Mouse (Mus musculus) ES-Bruce4 (cell line): Measurements from ENCODE around the gene Stim1. TPM values are rescaled to one million over a fixed set of nuclear protein-coding genes. Genes with fewer than 3 reads are reported as not detected.

Experiments
- H3K27ac ChIP-seq: 2 replicates; pipeline ENCODE4 v1.5.1; 2012; ENCODE audit warnings: low read length, inconsistent platforms; ENCODE audit not compliant: insufficient read depth
- H3K27me3 ChIP-seq: 2 replicates; pipeline ENCODE4 v1.6.1; 2012; ENCODE audit warnings: mild to moderate bottlenecking, low read length, inconsistent platforms; ENCODE audit not compliant: control insufficient read depth, poor library complexity, insufficient read depth, severe bottlenecking
- H3K36me3 ChIP-seq: 2 replicates; pipeline ENCODE4 v1.6.1; 2012; ENCODE audit warnings: inconsistent platforms, mild to moderate bottlenecking, low read length, moderate library complexity; ENCODE audit not compliant: control insufficient read depth, poor library complexity, insufficient read depth, severe bottlenecking
- H3K4me1 ChIP-seq: one replicate; pipeline ENCODE4 v1.8.1; 2011; ENCODE audit warnings: low read length; ENCODE audit not compliant: control insufficient read depth, insufficient read depth
- H3K4me3 ChIP-seq: 2 replicates; pipeline ENCODE4 v1.5.1; 2011; ENCODE audit warnings: low read depth, mild to moderate bottlenecking, low read length
- H3K9ac ChIP-seq: 2 replicates; pipeline ENCODE4 v1.6.1; 2012; ENCODE audit warnings: low read depth, mild to moderate bottlenecking, inconsistent platforms; ENCODE audit not compliant: poor library complexity, severe bottlenecking
- H3K9me3 ChIP-seq: replicated peaks from 2 replicates; pipeline ENCODE4 v1.6.1; 2012; ENCODE audit warnings: mild to moderate bottlenecking, low read length, inconsistent platforms; ENCODE audit not compliant: control insufficient read depth, poor library complexity, insufficient read depth, severe bottlenecking
- CTCF ChIP-seq: IDR thresholded peaks from one replicate; pipeline ENCODE4 v1.8.1; 2011; ENCODE audit warnings: low read depth, low read length
- EP300 ChIP-seq: IDR thresholded peaks from 2 replicates; pipeline ENCODE4 v1.6.1; 2011; ENCODE audit warnings: low read depth, low read length; ENCODE audit not compliant: insufficient read depth
- POLR2A ChIP-seq: IDR thresholded peaks from one replicate; pipeline ENCODE4 v1.8.1; 2011; ENCODE audit warnings: low read length; ENCODE audit not compliant: insufficient read depth
- polyA plus RNA-seq: library from polyadenylated mRNA; stranded (reverse); fragments of >200 nt; gene quantifications from 2 replicates; pipeline ENCODE4 v1.2.4, GENCODE M21; 2011; ENCODE audit warnings: low read depth; ENCODE audit not compliant: missing spikeins, insufficient read depth, insufficient read length

The Stim1 gene
- polyA plus RNA-seq, 1 experiment: 26.0 TPM

GRCm38 (mm10) chr7:102345893-102346292 is 78.3 kb downstream of the Stim1 start:
- Histone ChIP-seq H3K27ac (no peak overlapping the region), H3K4me3 (no peak overlapping the region), H3K27me3 (no peaks in the 10 kb centered on the region), H3K9me3 (no peaks in the 10 kb centered on the region), H3K9ac (no peak overlapping the region), H3K4me1 (no peaks in the 10 kb centered on the region), H3K36me3 (no peaks in the 10 kb centered on the region)
- TF ChIP-seq EP300: no peak
- no peak for TF ChIP-seq CTCF
- no peak for TF ChIP-seq POLR2A

- H3K36me3 ChIP-seq: no peaks in the 10 kb centered on the region
- H3K27ac ChIP-seq: no peak overlapping the region
- TF ChIP-seq EP300 (no peak), CTCF (no peak)
- no peak overlapping the region for H3K9ac ChIP-seq
- no peak overlapping the region for H3K4me3 ChIP-seq
- H3K9me3 ChIP-seq: no peaks in the 10 kb centered on the region
- no peaks in the 10 kb centered on the region for H3K27me3 ChIP-seq
- no peaks in the 10 kb centered on the region for H3K4me1 ChIP-seq
These were observed 79.7 kb downstream of the Stim1 start for GRCm38 (mm10) chr7:102347327-102347726.

DNA sequence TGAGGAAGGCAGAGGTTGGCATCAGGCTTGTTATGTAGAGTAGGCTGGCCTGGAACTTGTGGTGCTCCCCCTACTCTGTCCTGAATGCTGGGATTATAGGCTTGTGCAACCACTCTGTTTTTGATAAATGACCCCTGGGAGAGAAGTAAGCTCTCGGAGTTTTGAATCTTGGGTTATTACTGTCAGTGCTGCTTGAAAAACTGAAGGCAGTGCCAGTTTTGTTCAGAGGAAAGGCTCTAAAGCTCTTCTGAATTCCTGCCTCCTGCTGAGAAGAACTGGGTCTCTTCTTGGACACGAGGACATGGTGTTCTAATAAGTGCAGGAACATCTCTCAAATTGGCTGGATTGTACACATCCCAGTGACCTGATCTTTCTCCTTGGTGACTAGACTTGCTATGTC is 81.1 kb downstream of the Stim1 start:
- H3K9ac ChIP-seq: no peak overlapping the region
- no peak overlapping the region for H3K27ac ChIP-seq
- H3K9me3 ChIP-seq: no peaks in the 10 kb centered on the region
- no peak overlapping the region for H3K4me3 ChIP-seq
- H3K27me3 ChIP-seq: no peaks in the 10 kb centered on the region
- H3K36me3 ChIP-seq: no peaks in the 10 kb centered on the region
- no peaks in the 10 kb centered on the region for H3K4me1 ChIP-seq
- TF ChIP-seq CTCF (no peak), EP300 (no peak), POLR2A (no peak)

DNA sequence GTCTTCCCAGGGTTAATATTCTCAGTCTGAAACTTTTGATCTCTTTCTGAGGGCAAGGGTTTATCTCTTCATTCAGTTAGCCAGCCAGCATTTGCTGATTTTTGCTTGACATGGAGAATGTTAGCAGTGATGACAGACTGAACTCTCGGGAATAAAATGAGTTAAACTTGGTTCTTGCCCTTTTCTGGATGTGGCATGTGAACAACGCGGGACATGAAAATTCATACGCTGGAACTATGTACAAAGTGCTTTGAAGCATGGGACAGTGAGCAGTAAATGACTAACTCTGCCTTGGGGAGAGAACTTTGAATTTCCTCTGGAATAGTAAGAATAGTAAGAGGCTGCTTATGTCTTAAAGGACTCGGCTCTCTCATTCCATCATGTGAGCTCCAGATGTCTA is 81.6 kb downstream of the Stim1 start:
- no peak overlapping the region for H3K27ac ChIP-seq
- TF ChIP-seq CTCF: no peak
- no peak for TF ChIP-seq EP300
- TF ChIP-seq POLR2A: no peak

GRCm38 (mm10) chr7:102353420-102353819 is 85.8 kb downstream of the Stim1 start:
- H3K4me3 ChIP-seq: no peak overlapping the region
- no peaks in the 10 kb centered on the region for H3K36me3 ChIP-seq
- H3K9ac ChIP-seq: no peak overlapping the region
- no peaks in the 10 kb centered on the region for H3K9me3 ChIP-seq
- TF ChIP-seq EP300 (no peak), POLR2A (no peak), CTCF (no peak)
- no peaks in the 10 kb centered on the region for H3K27me3 ChIP-seq
- no peaks in the 10 kb centered on the region for H3K4me1 ChIP-seq
- no peak overlapping the region for H3K27ac ChIP-seq

More for the DNA sequence above, 81.6 kb downstream of the Stim1 start:
- H3K4me1 ChIP-seq: no peaks in the 10 kb centered on the region
- H3K9ac ChIP-seq: no peak overlapping the region
- H3K36me3 ChIP-seq: no peaks in the 10 kb centered on the region
- no peaks in the 10 kb centered on the region for H3K27me3 ChIP-seq
- H3K9me3 ChIP-seq: no peaks in the 10 kb centered on the region
- H3K4me3 ChIP-seq: no peak overlapping the region

- no peaks in the 10 kb centered on the region for H3K36me3 ChIP-seq
- no peaks in the 10 kb centered on the region for H3K9me3 ChIP-seq
- no peak overlapping the region for H3K27ac ChIP-seq
- no peaks in the 10 kb centered on the region for H3K27me3 ChIP-seq
- H3K4me3 ChIP-seq: no peak overlapping the region
- no peak for TF ChIP-seq EP300
- TF ChIP-seq CTCF: no peak
- TF ChIP-seq POLR2A: no peak
- no peak overlapping the region for H3K9ac ChIP-seq
- no peaks in the 10 kb centered on the region for H3K4me1 ChIP-seq
These were observed 90.5 kb downstream of the Stim1 start for GRCm38 (mm10) chr7:102358124-102358523.
